In the genomic region with DNA sequence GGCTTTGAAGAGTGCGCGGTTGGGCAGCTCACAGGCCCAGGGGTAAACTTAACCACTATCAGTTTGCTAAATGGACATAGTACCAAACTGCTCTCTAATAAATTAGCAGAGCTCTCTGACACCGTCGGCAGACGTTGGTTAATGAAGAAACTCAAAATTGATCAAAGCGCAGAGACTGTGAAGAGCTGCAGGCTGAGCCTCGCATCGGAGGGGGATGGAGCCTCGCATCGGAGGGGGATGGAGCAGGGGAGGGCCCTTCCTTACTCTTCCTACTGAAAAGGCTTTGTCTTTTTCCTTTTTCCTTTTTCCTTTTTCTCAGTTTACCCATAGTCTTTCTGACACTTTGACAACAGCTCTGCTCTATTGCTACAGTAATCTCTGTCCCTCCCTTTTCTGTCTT, we compare ENCODE assay signal across 28 mouse cellular contexts. TPM values are rescaled to one million over a fixed set of nuclear protein-coding genes. Genes with fewer than 3 reads are reported as not detected.
"Had no signal": no experiment of that assay in that cellular context is flagged by ENCODE, and none has a peak within 500 bp of the region (broad histone marks: within the 10 kb centered on the region; RNA-seq: fewer than 3 reads in every experiment).

No protein-coding gene starts in this region.

- H3K4me3 ChIP-seq: kidney, embryonic 15.5 days; left cerebral cortex, adult 2 months; limb, embryonic 12.5 days; limb, embryonic 15.5 days; stomach, embryonic 15.5 days had no signal

- H3K36me3 ChIP-seq: kidney, embryonic 15.5 days; limb, embryonic 12.5 days; limb, embryonic 15.5 days; stomach, embryonic 15.5 days had no signal

- H3K27ac ChIP-seq: kidney, embryonic 15.5 days; left cerebral cortex, adult 2 months; limb, embryonic 12.5 days; limb, embryonic 15.5 days; liver, embryonic 14.5 days; macrophage; stomach, embryonic 15.5 days had no signal

- H3K4me1 ChIP-seq: kidney, embryonic 15.5 days; limb, embryonic 12.5 days; limb, embryonic 15.5 days; stomach, embryonic 15.5 days had no signal

- DNase-seq: kidney, adult 2 months; kidney, postnatal 14 days; kidney, postnatal 4 days; layer of hippocampus, adult 9-11 months; layer of hippocampus, postnatal 36 days; left cerebral cortex, postnatal 4 days; liver, postnatal 0 days; lung, embryonic 14.5 days; right cerebral cortex, postnatal 25 days; spleen, adult 18-20 months; thymus, postnatal 25 days had no signal

- H3K9me3 ChIP-seq: kidney, embryonic 15.5 days; limb, embryonic 12.5 days; limb, embryonic 15.5 days; stomach, embryonic 15.5 days had no signal

- H3K4me2 ChIP-seq: kidney, embryonic 15.5 days; limb, embryonic 12.5 days; limb, embryonic 15.5 days; liver, embryonic 11.5 days; lung, embryonic 14.5 days; stomach, embryonic 15.5 days had no signal

- H3K27me3 ChIP-seq: kidney, embryonic 15.5 days; limb, embryonic 15.5 days; stomach, embryonic 15.5 days had no signal

- H3K9ac ChIP-seq: kidney, embryonic 15.5 days; limb, embryonic 12.5 days; limb, embryonic 15.5 days; liver, embryonic 14.5 days; liver, postnatal 0 days; lung, embryonic 14.5 days; stomach, embryonic 15.5 days had no signal

- ATAC-seq: intestine, postnatal 0 days; liver, postnatal 0 days; lung, postnatal 0 days had no signal

RNA-seq across cellular contexts. Expression of a gene that starts 22.4 kb away (rescaled TPM):
- total RNA-seq: layer of hippocampus, adult 18-20 months; layer of hippocampus, postnatal 36 days had no signal
- polyA plus RNA-seq: intestine, embryonic 14.5 days; kidney, embryonic 15.5 days; limb, embryonic 12.5 days; limb, embryonic 15.5 days; liver, embryonic 11.5 days; liver, embryonic 14.5 days; liver, postnatal 0 days; lung, embryonic 14.5 days; lung, postnatal 0 days; macrophage; neural tube, embryonic 11.5 days; neural tube, embryonic 14.5 days; stomach, embryonic 15.5 days; thymus, postnatal 0 days had no signal

RNA-seq across cellular contexts. Expression of a gene that starts 41.0 kb away (rescaled TPM):
- polyA plus RNA-seq: intestine, embryonic 14.5 days; kidney, adult 2 months; liver, postnatal 0 days; lung, postnatal 0 days; neural tube, embryonic 11.5 days; thymus, postnatal 0 days had no signal

RNA-seq across cellular contexts. Expression of a gene that starts 54.2 kb away (rescaled TPM):
- total RNA-seq: layer of hippocampus, adult 18-20 months; layer of hippocampus, postnatal 36 days; left cerebral cortex, adult 2 months; left cerebral cortex, postnatal 10 days; left cerebral cortex, postnatal 4 days; megakaryocyte, adult 5-6 weeks had no signal
- polyA plus RNA-seq: macrophage; neural tube, embryonic 11.5 days had no signal
